Mouse (Mus musculus) A20 (cell line): ENCODE data around the gene Gna15.

ENCODE experiments used
- DNase-seq: peaks from one replicate; pipeline ENCODE4 v3.0.0-alpha.2; 2011; ENCODE audit warnings: low read depth, low spot score

Gene Gna15

GRCm38 (mm10) chr10:81553807-81554755, 30.1 kb upstream of the Gna15 start:
- DNase-seq = peak; percentile 71

DNA sequence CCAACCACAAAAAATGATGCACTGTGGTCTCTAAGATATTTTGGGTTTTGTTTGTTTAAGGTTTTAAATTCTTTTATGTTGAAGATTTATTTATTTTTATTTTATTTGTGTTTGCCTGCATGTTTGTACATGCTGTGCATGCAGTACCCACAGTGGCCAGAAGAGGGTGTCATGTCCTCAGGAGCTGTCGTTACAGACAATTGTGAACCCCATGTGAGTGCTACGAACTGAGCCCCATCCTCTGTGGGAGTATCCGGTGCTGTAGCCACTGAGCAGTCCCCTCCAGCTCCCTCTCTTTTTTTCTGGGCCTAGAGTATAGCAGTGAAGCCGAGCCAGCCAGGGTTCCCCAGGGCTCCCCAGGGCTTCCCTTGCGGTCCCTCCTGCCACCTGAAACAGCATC, 29.2 kb upstream of the Gna15 start:
- DNase-seq = peak; percentile 74

DNA sequence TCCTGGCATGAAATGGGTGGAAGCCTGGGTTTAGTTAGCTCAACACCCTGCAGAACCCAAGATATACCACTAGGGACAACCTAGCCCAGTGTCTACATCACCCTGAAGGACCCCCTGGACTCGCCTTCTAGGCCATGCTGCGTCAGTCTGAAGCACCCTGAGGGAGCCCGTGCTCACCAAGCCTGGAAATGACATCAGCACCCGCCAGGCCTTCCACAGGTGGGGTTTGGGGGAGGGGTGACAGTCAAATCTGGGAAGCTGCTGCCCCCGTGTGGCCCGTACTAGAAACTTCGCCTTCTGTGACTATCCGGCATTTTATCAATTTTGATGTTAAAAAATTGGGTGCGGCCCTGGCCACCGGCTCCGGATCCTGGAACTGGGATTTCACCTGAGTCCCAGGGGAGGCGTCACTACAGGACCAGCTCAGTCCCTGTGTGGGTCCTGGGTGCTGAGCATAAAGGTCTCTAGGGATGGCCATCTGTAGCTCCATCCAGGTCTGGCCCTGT, 27.6 kb upstream of the Gna15 start:
- DNase-seq = peak; percentile 94

DNA sequence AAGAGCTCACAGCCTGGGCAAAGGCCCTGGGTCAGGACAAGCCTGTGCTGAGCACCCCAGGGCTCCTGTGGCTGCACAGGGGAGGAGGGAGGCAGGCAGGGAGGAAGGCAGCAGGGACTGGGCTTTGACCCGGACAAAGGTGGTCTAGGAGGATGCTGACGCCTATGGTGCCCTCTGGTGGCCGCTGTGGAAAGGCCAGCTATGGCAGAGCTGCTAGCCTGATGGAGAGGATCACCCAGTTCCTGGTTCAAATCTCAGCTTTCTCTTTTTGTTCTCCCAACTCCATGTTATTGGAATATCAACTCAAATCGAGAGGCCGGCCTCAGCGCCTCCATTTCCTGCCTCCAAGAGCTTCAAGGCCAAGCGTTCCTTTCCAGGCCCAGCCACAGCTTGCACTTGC, 26.2 kb upstream of the Gna15 start:
- peak; percentile 87 for DNase-seq

GRCm38 (mm10) chr10:81548944-81549343, 24.9 kb upstream of the Gna15 start:
- no peak for DNase-seq

DNA sequence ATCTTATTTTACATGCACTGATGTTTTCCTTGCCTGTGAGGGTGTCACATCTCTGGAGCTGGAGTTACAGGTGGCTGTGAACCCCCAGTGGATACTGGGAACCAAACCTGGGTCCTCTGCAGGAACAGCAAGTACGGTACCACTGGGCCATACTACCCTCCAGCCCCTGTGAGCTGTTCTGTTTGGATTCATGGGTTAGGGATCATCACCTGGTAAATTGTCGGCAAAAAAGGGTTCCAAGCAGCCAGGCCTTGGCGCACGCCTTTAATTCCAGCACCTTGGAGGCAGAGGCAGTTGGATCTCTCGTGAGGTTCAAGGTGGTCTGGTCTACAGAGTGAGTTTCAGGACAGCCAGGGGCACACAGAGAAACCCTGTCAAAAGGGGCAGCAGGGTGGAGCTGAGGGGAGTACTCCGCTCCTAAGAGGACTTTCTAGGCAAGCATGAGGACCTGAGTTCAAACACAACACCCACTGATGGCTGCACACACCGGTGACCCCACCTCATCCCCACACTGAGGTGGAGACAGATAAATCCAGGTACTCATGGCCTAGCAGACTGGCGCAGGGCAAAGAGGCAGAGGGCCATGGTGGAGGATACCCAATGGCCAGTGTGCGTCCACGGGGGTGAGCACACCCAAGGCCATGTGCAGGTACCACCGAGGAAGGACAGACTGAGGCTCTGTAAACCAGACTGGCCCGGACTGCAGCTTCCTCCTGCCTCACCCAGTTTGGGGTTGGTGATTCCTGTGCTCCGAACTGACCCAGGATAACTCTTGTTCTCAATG, 23.0 kb upstream of the Gna15 start:
- DNase-seq = no peak

DNA sequence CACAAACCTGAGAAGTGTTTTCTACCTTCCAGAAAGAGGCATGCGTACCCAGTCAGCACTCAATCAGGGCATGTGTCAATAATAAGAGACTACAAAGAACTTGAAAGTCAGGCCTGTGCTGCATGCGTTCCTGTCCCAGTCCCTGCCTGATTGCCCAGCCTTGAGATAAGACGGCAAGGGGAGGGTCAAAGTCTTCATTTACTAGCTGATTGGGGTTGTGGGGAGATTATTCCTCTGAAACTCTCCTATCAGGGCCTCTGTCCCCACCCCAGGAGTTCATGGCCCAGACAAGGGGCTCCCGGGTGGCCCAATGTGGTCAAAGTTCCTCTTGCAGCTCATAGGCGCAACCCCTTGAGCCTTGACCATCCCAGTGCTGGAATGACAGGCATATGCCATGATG, 22.3 kb upstream of the Gna15 start:
- no peak for DNase-seq

DNA sequence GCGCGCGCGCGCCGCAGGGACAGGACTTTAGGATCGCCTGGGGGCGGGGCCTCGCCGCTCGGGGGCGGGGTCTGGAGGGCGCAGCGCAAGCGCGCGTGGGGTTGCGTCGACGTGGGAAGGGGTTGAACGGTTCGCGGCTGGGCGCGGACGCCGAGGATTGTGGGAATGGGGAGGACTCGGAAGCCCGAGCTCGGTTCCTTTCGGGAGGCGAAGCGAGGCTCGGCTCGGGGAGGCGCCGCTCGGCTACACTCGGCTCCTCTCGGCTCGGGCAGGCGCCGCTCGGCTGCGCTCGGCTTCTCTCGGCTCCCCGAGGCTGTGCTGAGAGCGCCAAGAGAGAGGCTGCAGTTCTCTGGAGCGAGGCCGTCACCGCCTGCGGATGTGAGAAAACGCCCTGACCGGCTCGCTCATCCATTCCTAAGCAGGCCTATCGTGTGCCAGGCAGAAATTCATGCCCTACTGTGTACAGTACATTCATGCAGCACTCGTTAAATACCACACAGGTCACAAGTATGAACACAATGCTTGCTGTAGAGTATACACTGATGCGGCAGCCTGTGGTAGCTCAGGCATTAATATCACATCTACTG, 21.2 kb upstream of the Gna15 start, which contains the start of gene Gna11:
Gene Gna11, minus strand, starts transcription at position 30 of the 587 bp plus-strand sequence.
- peak; percentile 100 for DNase-seq

GRCm38 (mm10) chr10:81544296-81545160, 20.5 kb upstream of the Gna15 start:
- DNase-seq = no peak

GRCm38 (mm10) chr10:81543633-81544032, 19.6 kb upstream of the Gna15 start:
- DNase-seq = no peak

DNA sequence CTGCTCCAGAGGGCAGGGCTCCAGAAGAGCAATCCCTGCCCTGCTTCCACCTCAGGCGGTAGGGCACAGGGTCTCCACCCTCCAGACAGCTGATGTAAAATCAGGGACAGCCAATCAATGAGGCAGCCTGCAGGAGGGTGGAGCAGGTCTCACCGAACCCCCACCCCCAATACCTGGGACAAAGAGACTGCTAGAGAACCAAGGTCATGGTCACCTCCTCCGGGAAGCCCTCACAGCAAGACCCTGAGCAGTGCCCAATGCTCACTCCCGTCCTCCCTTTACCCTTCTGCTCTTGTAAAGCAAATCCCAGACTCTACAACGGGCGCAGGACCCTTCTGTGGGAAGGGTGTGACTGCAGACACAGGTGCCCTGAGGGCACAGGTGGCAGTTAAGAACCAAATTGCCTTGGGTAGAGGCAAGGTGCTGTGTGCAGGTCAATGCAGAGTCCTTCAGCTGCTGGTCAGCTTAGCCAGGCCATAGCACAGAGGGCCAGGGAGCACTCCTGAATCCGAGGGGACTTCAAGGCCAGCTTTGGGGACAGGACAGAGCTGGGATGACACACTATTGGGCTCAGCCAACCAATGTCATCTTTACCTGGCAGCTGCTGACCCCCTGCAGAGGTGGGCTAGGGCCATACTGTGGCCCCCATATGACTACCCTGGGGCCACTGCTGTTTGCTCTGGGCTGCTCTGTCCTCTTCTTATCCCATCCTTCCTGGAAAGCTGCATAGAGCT, 18.9 kb upstream of the Gna15 start:
- DNase-seq = no peak

DNA sequence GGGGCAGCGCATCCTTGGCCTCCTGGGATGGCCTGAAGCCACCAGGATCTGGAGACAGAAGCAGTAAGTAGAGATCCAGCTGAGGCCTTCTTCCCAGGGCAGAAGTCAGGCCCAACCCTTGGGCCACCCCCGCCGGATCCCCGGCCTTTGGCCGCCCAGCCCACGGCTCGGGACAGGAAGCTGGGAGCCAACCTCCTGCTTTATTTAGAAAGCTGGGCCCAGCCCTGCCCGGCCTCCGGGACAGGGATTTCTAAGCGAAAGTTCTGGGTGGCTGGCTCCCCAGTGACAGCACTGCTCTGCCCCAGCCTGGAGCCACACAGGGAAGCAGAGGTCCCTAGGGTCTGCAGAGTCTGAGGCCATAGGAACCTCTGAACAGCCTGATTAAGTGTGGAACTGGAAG, 17.8 kb upstream of the Gna15 start:
- DNase-seq = no peak

DNA sequence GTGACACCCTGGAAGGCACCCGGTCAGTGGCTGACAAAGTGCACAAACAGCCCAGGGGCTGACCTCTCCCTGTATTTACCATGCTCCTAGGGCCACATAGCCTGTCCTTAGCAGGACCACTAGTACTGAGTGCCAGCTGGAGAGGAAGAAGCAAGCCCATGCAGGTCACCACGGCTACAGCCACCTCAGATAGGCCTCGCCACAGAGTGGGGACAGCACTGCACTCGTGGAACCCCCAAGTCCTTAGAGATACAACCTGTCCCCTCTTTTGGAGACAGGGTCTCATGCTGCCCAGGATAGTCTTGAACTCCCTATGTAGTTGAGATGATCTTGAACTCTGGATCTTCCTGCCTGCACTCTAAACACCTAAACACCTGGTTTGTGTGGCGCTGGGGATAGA, 17.3 kb upstream of the Gna15 start:
- no peak for DNase-seq

DNA sequence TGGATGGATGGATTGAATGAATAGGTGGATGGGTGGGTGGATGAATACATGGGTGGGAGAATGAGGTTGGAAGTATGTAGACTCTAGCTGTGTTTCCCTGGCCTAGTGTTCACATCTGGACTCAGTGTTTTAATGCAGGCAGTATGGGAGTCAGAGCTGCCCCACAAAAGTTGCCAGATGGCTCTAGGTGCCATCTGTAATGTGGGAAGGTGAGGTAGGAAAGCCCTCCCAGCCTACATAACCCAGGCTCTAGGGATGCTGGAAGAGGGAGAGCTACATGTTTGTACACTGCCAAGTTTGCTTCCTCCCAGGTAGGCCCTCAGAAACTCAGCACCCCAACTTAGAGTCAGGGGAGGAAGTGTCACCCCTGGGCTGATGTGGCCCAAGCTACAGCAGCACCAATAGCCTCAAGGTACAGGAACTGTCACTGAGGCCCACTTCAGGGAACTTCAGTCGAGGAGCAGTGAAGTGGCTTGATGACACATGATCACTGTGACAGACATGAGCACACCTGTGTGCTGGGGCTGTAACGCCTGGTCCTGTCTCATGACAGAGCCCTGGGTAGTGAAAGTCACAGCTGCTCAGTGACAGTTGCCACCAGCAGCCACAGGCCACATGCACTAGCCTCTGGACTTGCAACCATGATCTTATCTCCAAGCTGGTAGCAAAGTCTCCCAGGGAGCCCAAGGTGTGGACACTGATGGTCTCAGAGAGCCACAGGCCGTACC, 14.5 kb upstream of the Gna15 start:
- peak; percentile 70 for DNase-seq

DNA sequence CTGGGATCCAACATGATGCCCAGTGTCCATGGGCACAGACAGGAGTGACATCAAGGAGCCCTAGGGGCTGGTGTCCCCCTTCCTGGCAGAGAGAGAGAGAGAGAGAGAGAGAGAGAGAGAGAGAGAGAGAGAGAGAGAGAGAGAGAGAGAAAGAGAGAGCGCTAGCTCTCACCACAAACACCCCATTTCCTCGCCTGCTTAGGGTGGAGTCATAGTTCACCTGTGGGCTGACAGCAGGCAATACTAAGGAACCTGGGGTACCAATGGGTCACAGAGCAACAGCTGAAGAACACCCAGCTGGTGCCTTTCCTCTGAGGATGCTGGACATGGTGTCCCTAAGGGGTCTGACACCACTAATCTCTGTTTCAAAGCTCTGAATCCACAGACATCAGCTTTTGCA, 13.4 kb upstream of the Gna15 start:
- DNase-seq = no peak

DNA sequence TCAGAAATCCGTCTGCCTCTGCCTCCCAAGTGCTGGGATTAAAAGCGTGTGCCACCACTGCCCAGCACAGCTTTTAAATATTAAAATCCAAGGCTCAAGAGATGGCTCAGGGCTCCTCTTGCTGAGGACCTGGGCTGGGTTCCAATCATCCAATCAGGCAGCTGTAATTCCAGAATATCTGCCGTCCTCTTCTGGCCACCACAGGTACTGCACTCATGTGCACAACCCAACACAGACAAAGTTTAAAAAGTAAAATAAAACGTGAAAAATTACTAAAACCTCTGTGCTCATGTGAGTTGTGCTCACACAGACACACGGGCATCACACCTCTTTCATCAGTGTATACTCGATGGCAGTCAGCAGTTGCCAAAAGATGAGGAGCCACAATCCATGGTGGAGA, 12.7 kb upstream of the Gna15 start:
- peak; percentile 33 for DNase-seq

GRCm38 (mm10) chr10:81534826-81535225, 10.8 kb upstream of the Gna15 start:
- DNase-seq = no peak

GRCm38 (mm10) chr10:81526779-81527178, 2.8 kb upstream of the Gna15 start:
- DNase-seq = peak; percentile 86

DNA sequence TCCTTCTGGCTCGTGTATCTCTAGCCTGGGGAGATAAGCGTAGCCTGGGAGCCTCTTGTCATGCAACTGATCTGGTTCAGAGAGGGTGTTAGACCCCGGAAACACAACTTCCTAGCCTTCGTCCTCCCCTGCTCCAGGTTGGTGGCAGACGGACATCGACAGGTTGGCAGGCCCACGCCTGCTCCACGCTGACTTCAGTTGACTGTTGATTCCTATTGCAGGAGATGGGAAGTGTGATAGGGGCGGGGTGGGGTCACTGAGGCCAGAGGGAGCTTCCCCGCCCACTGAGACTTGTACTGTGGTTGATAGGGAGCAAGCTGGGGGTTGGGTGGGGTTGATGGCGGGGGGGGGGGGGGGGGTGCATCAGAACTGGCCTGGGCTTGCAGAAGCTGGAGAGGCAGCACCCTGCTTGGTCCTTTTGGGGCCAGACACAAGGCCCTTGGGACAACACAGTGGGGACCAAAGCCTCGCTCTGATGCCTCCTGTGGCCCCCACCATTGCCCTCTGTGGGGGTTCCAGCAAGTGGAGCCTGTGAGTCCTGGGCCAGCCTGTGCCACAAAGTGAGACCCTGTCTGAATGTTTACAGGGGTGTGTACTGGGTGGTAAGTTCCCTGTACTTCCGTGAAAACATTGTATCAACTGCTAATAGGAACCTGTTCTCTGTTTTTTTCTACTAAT, 1.1 kb upstream of the Gna15 start:
- no peak for DNase-seq
